Mouse (Mus musculus) limb, embryonic 14.5 days (tissue): ENCODE results near the gene Ttn. TPM values are rescaled to one million over a fixed set of nuclear protein-coding genes. Genes with fewer than 3 reads are reported as not detected.

Source experiments
- ATAC-seq: fragments of 200-750 bp; cut with Nextera tagmentation; 2 replicates; pipeline ENCODE4 v1.8.0; 2017; ENCODE audit warnings: low read depth, moderate number of reproducible peaks, moderate TSS enrichment; ENCODE audit not compliant: low FRiP score
- DNase-seq: peaks from one replicate; pipeline ENCODE4 v3.0.0-alpha.2; 2015; ENCODE audit warnings: low spot score
- H3K27ac ChIP-seq: fragments of 300-500 bp; sonication (generic); replicated peaks from 2 replicates; pipeline ENCODE4 v1.5.1; 2014; ENCODE audit warnings: low read depth, mild to moderate bottlenecking, low read length, moderate library complexity, mixed read lengths
- H3K27me3 ChIP-seq: fragments of 300-500 bp; sonication (generic); 2 replicates; pipeline ENCODE4 v1.6.1; 2014; ENCODE audit warnings: low read length, mixed read lengths; ENCODE audit not compliant: control insufficient read depth, insufficient read depth
- H3K36me3 ChIP-seq: fragments of 300-500 bp; sonication (generic); 2 replicates; pipeline ENCODE4 v1.6.1; 2014; ENCODE audit warnings: mild to moderate bottlenecking, low read length, moderate library complexity, mixed read lengths; ENCODE audit not compliant: control insufficient read depth, insufficient read depth
- H3K4me1 ChIP-seq: fragments of 300-500 bp; sonication (generic); 2 replicates; pipeline ENCODE4 v1.6.1; 2014; ENCODE audit warnings: antibody characterized with exemption, low read length, mixed read lengths; ENCODE audit not compliant: control insufficient read depth, insufficient read depth
- H3K4me2 ChIP-seq: fragments of 300-500 bp; sonication (generic); replicated peaks from 2 replicates; pipeline ENCODE4 v1.6.1; 2014; ENCODE audit warnings: low read depth, mild to moderate bottlenecking, low read length, moderate library complexity; ENCODE audit not compliant: severe bottlenecking
- H3K4me3 ChIP-seq: fragments of 300-500 bp; sonication (generic); replicated peaks from 2 replicates; pipeline ENCODE4 v1.5.1; 2014; ENCODE audit warnings: low read length
- H3K9ac ChIP-seq: fragments of 300-500 bp; sonication (generic); 2 replicates; pipeline ENCODE4 v1.6.1; 2014; ENCODE audit warnings: mild to moderate bottlenecking, low read depth, low read length, moderate library complexity; ENCODE audit not compliant: severe bottlenecking
- H3K9me3 ChIP-seq: fragments of 300-500 bp; sonication (generic); 2 replicates; pipeline ENCODE4 v1.6.1; 2016; ENCODE audit warnings: low read length; ENCODE audit not compliant: control insufficient read depth
- POLR2A ChIP-seq: fragments of 200-500 bp; IDR thresholded peaks from 2 replicates; pipeline ENCODE4 v1.8.0; 2012; ENCODE audit warnings: inconsistent platforms, mild to moderate bottlenecking, moderate library complexity, borderline replicate concordance; ENCODE audit not compliant: insufficient read depth, insufficient read length; ENCODE audit errors: extremely low read depth
- WGBS: fragments of 180-500 bp; shearing (Covaris S2); extraction: QIAGEN DNeasy Blood & Tissue Kit; methylation state at CpG from one replicate; pipeline ENCODE4 v1.1.7; 2014; 5-methylcytosine and 5-hydroxymethylcytosine counted together
- polyA plus RNA-seq, 2 experiments: library from polyadenylated mRNA; depleted of rRNA in 1 of 2; stranded (reverse) in 1 of 2; unstranded in 1 of 2; fragments of >200 nt; fragmentation: Nextera tagmentation in 1 of 2; extraction: Ambion mirVana in 1 of 2; gene quantifications; 2 replicates each; pipeline versions ENCODE4 v1.2.1 to v1.2.3; 2012 to 2014

Ttn gene
- polyA plus RNA-seq, 2 experiments = 15.8 to 99.0 TPM

DNA sequence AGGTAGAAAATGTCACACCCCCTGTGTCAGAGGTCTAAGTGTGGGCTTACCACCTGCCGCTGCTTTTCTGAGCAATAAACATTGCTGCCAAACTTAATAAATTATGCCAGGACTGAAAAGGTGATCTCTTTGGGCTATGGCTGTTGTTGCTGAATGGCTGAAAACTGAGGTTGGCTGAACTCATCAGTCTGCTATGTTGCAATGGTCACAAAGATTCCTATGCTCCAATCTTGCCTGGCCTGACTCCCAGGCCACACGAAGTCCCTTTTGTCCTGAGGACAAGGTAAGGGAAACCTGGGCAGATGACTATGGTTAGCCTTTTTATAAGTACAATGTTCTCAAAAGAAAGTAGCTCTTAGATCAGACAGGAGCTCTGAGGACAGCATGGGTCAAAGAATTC lies 16.3 kb downstream of the Ttn start:
- Histone ChIP-seq H3K9ac (no peak overlapping the region), H3K4me2 (no peak overlapping the region), H3K9me3 (no peaks in the 10 kb centered on the region), H3K27me3 (no peaks in the 10 kb centered on the region), H3K4me3 (no peak overlapping the region), H3K4me1 (no peaks in the 10 kb centered on the region), H3K36me3 (no peaks in the 10 kb centered on the region), H3K27ac (no peak overlapping the region)
- TF ChIP-seq POLR2A = no peak
- ATAC-seq (no peak), DNase-seq (no peak)
- 60% methylated on average over 2 of the region's 2 CpGs for WGBS

GRCm38 (mm10) chr2:76965542-76965941 lies 16.8 kb downstream of the Ttn start:
- DNase-seq (no peak), ATAC-seq (no peak)
- TF ChIP-seq POLR2A = no peak
- H3K9me3 ChIP-seq = no peaks in the 10 kb centered on the region
- 71% methylated on average over 7 of the region's 7 CpGs for whole genome bisulfite sequencing
- no peaks in the 10 kb centered on the region for H3K36me3 ChIP-seq
- no peaks in the 10 kb centered on the region for H3K4me1 ChIP-seq
- H3K4me3 ChIP-seq = no peak overlapping the region
- H3K4me2 ChIP-seq = no peak overlapping the region
- H3K9ac ChIP-seq = no peak overlapping the region
- no peaks in the 10 kb centered on the region for H3K27me3 ChIP-seq
- H3K27ac ChIP-seq = no peak overlapping the region

DNA sequence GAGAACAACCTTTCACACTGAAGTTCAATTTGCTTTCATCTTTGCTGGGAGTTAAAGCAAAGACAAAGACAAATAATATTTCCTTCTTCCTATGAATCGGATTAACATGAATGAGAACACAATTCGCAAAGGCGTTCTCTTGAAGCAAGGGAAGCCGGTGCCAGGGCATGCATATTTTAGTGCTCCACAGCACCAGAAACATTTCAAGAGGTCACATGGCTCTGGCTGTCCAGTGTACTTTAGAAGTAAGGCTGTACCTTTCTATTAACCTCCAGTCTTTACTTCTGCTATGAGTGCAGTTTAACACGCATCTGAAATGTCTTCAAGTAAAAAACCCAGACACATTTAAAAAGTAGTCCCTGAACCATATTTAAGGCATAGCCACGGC lies 20.3 kb downstream of the Ttn start:
- Histone ChIP-seq H3K4me1 (no peaks in the 10 kb centered on the region), H3K27me3 (no peaks in the 10 kb centered on the region), H3K4me2 (no peak overlapping the region), H3K9ac (no peak overlapping the region), H3K27ac (no peak overlapping the region), H3K9me3 (no peaks in the 10 kb centered on the region), H3K36me3 (no peaks in the 10 kb centered on the region), H3K4me3 (no peak overlapping the region)
- no peak for TF ChIP-seq POLR2A
- no peak for DNase-seq
- no peak for ATAC-seq
- 86% methylated on average over 6 of the region's 6 CpGs for WGBS

DNA sequence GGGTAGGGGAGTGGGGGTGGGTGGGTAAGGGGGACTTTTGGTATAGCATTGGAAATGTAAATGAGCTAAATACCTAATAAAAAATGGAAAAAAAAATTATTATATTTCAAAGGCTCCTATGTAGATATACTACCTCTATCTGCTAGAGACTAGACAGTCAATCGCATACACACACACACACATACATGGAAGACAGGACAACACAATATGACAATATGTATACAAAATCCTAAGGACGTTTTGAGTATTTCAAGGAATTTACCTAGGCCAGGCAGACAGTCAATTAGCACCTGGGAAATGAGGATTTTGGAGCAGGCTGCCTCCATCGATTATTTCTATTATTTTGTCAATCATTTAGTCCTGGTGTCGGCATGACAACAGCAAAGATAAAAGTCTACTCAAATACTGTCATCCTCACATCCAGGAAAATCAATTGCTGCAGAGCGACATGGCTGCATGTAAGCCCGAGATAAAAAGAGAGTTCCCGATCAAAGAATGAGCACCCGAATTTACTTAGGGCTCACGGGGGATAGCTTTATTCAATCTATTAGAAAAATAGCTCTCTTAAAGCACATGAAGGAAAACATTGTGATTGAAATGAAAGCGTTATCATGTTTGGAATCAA lies 20.8 kb downstream of the Ttn start:
- no peaks in the 10 kb centered on the region for H3K36me3 ChIP-seq
- no peaks in the 10 kb centered on the region for H3K4me1 ChIP-seq
- H3K9me3 ChIP-seq = no peaks in the 10 kb centered on the region
- H3K27me3 ChIP-seq = no peaks in the 10 kb centered on the region
- ATAC-seq (no peak), DNase-seq (no peak)
- H3K9ac ChIP-seq = no peak overlapping the region
- TF ChIP-seq POLR2A = no peak
- WGBS = 89% methylated on average over 10 of the region's 10 CpGs
- H3K4me3 ChIP-seq = no peak overlapping the region
- H3K4me2 ChIP-seq = no peak overlapping the region
- H3K27ac ChIP-seq = no peak overlapping the region

DNA sequence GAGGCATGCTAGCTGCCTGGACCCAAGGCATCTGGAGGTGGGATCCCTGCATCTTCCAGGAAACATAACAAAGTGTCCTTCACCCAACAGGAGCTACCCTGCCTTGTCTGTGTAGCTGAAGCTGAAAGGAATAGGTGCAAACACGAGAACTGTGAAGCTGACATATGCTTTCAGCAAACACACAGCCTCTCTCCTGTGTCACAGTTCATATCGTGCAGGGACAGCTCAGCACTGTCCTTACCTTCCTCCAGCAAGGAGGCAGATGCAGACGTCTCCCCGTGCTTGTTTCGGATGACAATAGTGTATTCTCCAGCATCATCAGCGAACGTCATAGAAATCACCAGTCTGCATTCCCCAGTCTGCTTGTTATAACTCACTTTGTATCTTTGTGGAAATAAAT lies 32.6 kb downstream of the Ttn start:
- Histone ChIP-seq H3K36me3 (no peaks in the 10 kb centered on the region), H3K9me3 (0 out of 2 replicates have a peak, but pooled peaks cover 3% of the 10 kb centered on the region), H3K9ac (no peak overlapping the region), H3K4me1 (no peaks in the 10 kb centered on the region), H3K27ac (no peak overlapping the region), H3K27me3 (no peaks in the 10 kb centered on the region), H3K4me2 (no peak overlapping the region), H3K4me3 (no peak overlapping the region)
- WGBS = 82% methylated on average over 7 of the region's 7 CpGs
- no peak for ATAC-seq
- DNase-seq = no peak
- no peak for TF ChIP-seq POLR2A

DNA sequence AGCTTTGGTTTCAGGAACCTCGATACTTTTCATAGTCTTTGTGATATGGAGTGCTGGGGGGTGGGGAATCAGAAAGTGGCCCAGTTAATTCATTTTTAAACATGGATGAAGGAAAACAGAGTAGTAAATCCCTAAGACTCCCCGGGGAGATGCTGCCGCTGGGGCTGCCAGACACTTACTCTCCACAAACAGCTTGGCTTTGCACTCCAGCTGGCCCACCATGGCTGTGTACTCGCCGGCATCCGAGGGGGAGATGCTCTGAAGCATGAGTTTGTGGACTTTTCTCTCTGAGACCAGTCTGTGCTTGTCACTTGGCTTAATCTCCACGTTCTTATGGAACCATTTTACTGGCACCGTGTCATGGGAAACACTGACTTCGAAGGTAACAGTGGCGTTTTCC lies 43.8 kb downstream of the Ttn start:
- WGBS = 56% methylated on average over 10 of the region's 10 CpGs
- no peak overlapping the region for H3K27ac ChIP-seq
- ATAC-seq = no peak

More for the DNA sequence above, 43.8 kb downstream of the Ttn start:
- DNase-seq = no peak
- no peaks in the 10 kb centered on the region for H3K36me3 ChIP-seq
- no peaks in the 10 kb centered on the region for H3K9me3 ChIP-seq
- H3K9ac ChIP-seq = no peak overlapping the region
- H3K4me1 ChIP-seq = no peaks in the 10 kb centered on the region
- H3K4me3 ChIP-seq = no peak overlapping the region
- H3K27me3 ChIP-seq = no peaks in the 10 kb centered on the region
- no peak overlapping the region for H3K4me2 ChIP-seq
- TF ChIP-seq POLR2A = no peak
